Mouse (Mus musculus): ENCODE data around the gene Ola1.

- TF ChIP-seq CTCF (IDR thresholded peaks at IDR 0.05; ENCODE audit: low read depth), result peak; percentile 36; the same call in 1 of the 2 replicates
- 0 out of 2 replicates have a peak, but pooled peaks have one; percentile 47 for TF ChIP-seq EP300 (IDR thresholded peaks at IDR 0.05; ENCODE audit: low read depth)
Observed at GRCm38 (mm10) chr2:73066307-73067167, 152.2 kb downstream of the Ola1 start.

Measured in heart, postnatal 0 days (tissue).